In genomic region chr16:93833551-93833950, GRCm38 (mm10) we compare ENCODE assay signal across 8 mouse cellular contexts. TPM values are rescaled to one million over a fixed set of nuclear protein-coding genes. Genes with fewer than 3 reads are reported as not detected.
DNase-seq lines count a peak whose midpoint lies in the region; ATAC-seq lines count a peak whose summit lies in the region.

No protein-coding gene starts in this region.

- no peak overlapping the region for H3K27ac ChIP-seq in neural tube, embryonic 11.5 days (ENCODE audit: low read depth, low read length)
- no peak overlapping the region for H3K27ac ChIP-seq in liver, embryonic 11.5 days (ENCODE audit: low read depth, low read length)
- H3K27ac ChIP-seq in stomach, embryonic 16.5 days (ENCODE audit: low read length): no peak overlapping the region

- peak; percentile 26 for DNase-seq in adrenal gland, postnatal 10 days
- DNase-seq in adrenal gland, postnatal 25 days: no peak
- DNase-seq in neural tube, embryonic 11.5 days (ENCODE audit: low spot score): no peak
- no peak for DNase-seq in neural tube, embryonic 10.5 days (ENCODE audit: extremely low spot score, low spot score)
- no peak for DNase-seq in liver, embryonic 11.5 days (ENCODE audit: low spot score)
- no peak for DNase-seq in ovary, adult 18-20 months (ENCODE audit: low spot score)

- no peak overlapping the region for H3K4me3 ChIP-seq in neural tube, embryonic 11.5 days (ENCODE audit: low read depth, low read length)
- peak overlapping the region; percentile 97 for H3K4me3 ChIP-seq in liver, embryonic 11.5 days (ENCODE audit: low read depth, low read length)
- H3K4me3 ChIP-seq in stomach, embryonic 16.5 days (replicated peaks; ENCODE audit: low read length): peak overlapping the region; percentile 93

- H3K4me1 ChIP-seq in neural tube, embryonic 11.5 days (ENCODE audit: control insufficient read depth, insufficient read depth, low read length): 0 out of 2 replicates have a peak, but pooled peaks cover 3% of the 10 kb centered on the region
- H3K4me1 ChIP-seq in liver, embryonic 11.5 days (replicated peaks; ENCODE audit: control insufficient read depth, insufficient read depth, low read length): peaks cover 8% of the 10 kb centered on the region; the same call in 1 of the 2 replicates
- H3K4me1 ChIP-seq in stomach, embryonic 16.5 days (ENCODE audit: control insufficient read depth, insufficient read depth, low read length): peaks cover 17% of the 10 kb centered on the region

- peak overlapping the region; percentile 77 for H3K4me2 ChIP-seq in neural tube, embryonic 11.5 days (ENCODE audit: low read depth)
- H3K4me2 ChIP-seq in liver, embryonic 11.5 days: peak overlapping the region; percentile 85
- H3K4me2 ChIP-seq in stomach, embryonic 16.5 days (ENCODE audit: low read depth, low read length): peak overlapping the region; percentile 64

- no peaks in the 10 kb centered on the region for H3K27me3 ChIP-seq in neural tube, embryonic 11.5 days (ENCODE audit: control insufficient read depth, insufficient read depth, low read length)
- no peaks in the 10 kb centered on the region for H3K27me3 ChIP-seq in liver, embryonic 11.5 days (replicated peaks; ENCODE audit: control insufficient read depth, insufficient read depth, low read length)
- no peaks in the 10 kb centered on the region for H3K27me3 ChIP-seq in stomach, embryonic 16.5 days (ENCODE audit: control insufficient read depth, insufficient read depth, low read length)

- no peak overlapping the region for H3K9ac ChIP-seq in neural tube, embryonic 11.5 days (ENCODE audit: low read length)
- H3K9ac ChIP-seq in liver, embryonic 11.5 days (ENCODE audit: low read depth, low read length): no peak overlapping the region
- H3K9ac ChIP-seq in stomach, embryonic 16.5 days (ENCODE audit: low read length): no peak overlapping the region

- ATAC-seq in neural tube, embryonic 11.5 days (ENCODE audit: insufficient read depth, low FRiP score, low TSS enrichment): no peak
- ATAC-seq in liver, embryonic 11.5 days (replicated peaks; ENCODE audit: low FRiP score): no peak
- no peak for ATAC-seq in stomach, embryonic 16.5 days (ENCODE audit: insufficient read depth, low FRiP score)
- ATAC-seq in activated CD4-positive, CD25-positive, alpha-beta regulatory T cell, adult 4 months: no peak

- 90% methylated on average over 6 of the region's 6 CpGs for WGBS in neural tube, embryonic 11.5 days
- 85% methylated on average over 6 of the region's 6 CpGs for WGBS in liver, embryonic 11.5 days
- WGBS in stomach, embryonic 16.5 days: 84% methylated on average over 6 of the region's 6 CpGs

- H3K36me3 ChIP-seq in neural tube, embryonic 11.5 days (ENCODE audit: control insufficient read depth, insufficient read depth, low read length): no peaks in the 10 kb centered on the region
- H3K36me3 ChIP-seq in liver, embryonic 11.5 days (ENCODE audit: control insufficient read depth, insufficient read depth, low read length): no peaks in the 10 kb centered on the region
- H3K36me3 ChIP-seq in stomach, embryonic 16.5 days (ENCODE audit: control insufficient read depth, insufficient read depth, low read length): no peaks in the 10 kb centered on the region

- H3K9me3 ChIP-seq in neural tube, embryonic 11.5 days (ENCODE audit: control insufficient read depth, low read length): no peaks in the 10 kb centered on the region
- no peaks in the 10 kb centered on the region for H3K9me3 ChIP-seq in liver, embryonic 11.5 days (ENCODE audit: control insufficient read depth, low read length)
- H3K9me3 ChIP-seq in stomach, embryonic 16.5 days (replicated peaks; ENCODE audit: control insufficient read depth, low read length): no peaks in the 10 kb centered on the region

RNA-seq across cellular contexts. Expression of gene Morc3, which starts 1.6 kb away (rescaled TPM):
- 10 to 100 TPM; 30.1 to 45.4 TPM for total RNA-seq in adrenal gland, postnatal 10 days (2021)
- 35.5 and 44.5 TPM in 2 replicates for total RNA-seq in adrenal gland, postnatal 25 days (2021)
- 33.4 and 34.5 TPM in 2 replicates for polyA plus RNA-seq in neural tube, embryonic 11.5 days (2014; fragmentation: Nextera tagmentation; extraction: Ambion mirVana)
- 37.0 and 37.6 TPM in 2 replicates for polyA plus RNA-seq in liver, embryonic 11.5 days (2014; fragmentation: Nextera tagmentation; extraction: Ambion mirVana)
- polyA plus RNA-seq in stomach, embryonic 16.5 days (2015; fragmentation: Nextera tagmentation; extraction: Ambion mirVana): 31.0 and 34.8 TPM in 2 replicates
- 10 to 100 TPM; 71.8 to 98.2 TPM for polyA plus RNA-seq in activated CD4-positive, CD25-positive, alpha-beta regulatory T cell, adult 4 months (2017; shearing (Covaris generic))

RNA-seq across cellular contexts. Expression of gene Chaf1b, which starts 50.1 kb away (rescaled TPM):
- 10 to 100 TPM; 10.1 to 14.5 TPM for total RNA-seq in adrenal gland, postnatal 10 days (2021)
- 6.9 and 7.2 TPM in 2 replicates for total RNA-seq in adrenal gland, postnatal 25 days (2021)
- polyA plus RNA-seq in neural tube, embryonic 11.5 days (2014; fragmentation: Nextera tagmentation; extraction: Ambion mirVana): 80.9 and 87.2 TPM in 2 replicates
- 86.3 and 96.0 TPM in 2 replicates for polyA plus RNA-seq in liver, embryonic 11.5 days (2014; fragmentation: Nextera tagmentation; extraction: Ambion mirVana)
- polyA plus RNA-seq in stomach, embryonic 16.5 days (2015; fragmentation: Nextera tagmentation; extraction: Ambion mirVana): 42.9 and 45.8 TPM in 2 replicates
- 10 to 100 TPM; 28.1 to 36.2 TPM for polyA plus RNA-seq in activated CD4-positive, CD25-positive, alpha-beta regulatory T cell, adult 4 months (2017; shearing (Covaris generic))
